Mouse (Mus musculus): Measurements from ENCODE around the gene Fam228a. TPM values are rescaled to one million over a fixed set of nuclear protein-coding genes. Genes with fewer than 3 reads are reported as not detected.
"Not testable (repeated sequence)": the region's sequence is repeated elsewhere in the genome, so short reads cannot be mapped to it uniquely, and the experiment has no call there.

Gene Fam228a
- not detected in 2 replicates for polyA plus RNA-seq (2011; ENCODE audit: insufficient read depth, insufficient read length, low replicate concordance, missing spikeins)

- no peak within 1 kb of the TSS for H3K4me3 ChIP-seq (replicated peaks; ENCODE audit: control insufficient read depth, low read depth, low read length)
- TF ChIP-seq CTCF (IDR thresholded peaks at IDR 0.05; ENCODE audit: control insufficient read depth, insufficient read depth, low read length), result no peak
- TF ChIP-seq POLR2A (IDR thresholded peaks at IDR 0.05; ENCODE audit: borderline replicate concordance, control insufficient read depth, low read depth, low read length), result no peak
- no peak within 1 kb of the TSS for H3K27ac ChIP-seq (ENCODE audit: control insufficient read depth, insufficient read depth, low read depth, low read length, poor library complexity)
- H3K4me1 ChIP-seq (ENCODE audit: control insufficient read depth, insufficient read depth, low read length), result no peaks in the 10 kb centered on the region
- 86% methylated on average over 18 of the region's 18 CpGs for WGBS
Measured at GRCm38 (mm10) chr12:4738031-4738576, at the start of gene Fam228a. TSS of gene Fam228a (minus strand) at chr12:4738430.

GRCm38 (mm10) chr12:4784466-4784865, 46.2 kb upstream of the Fam228a start:
- TF ChIP-seq CTCF (IDR thresholded peaks at IDR 0.05; ENCODE audit: control insufficient read depth, insufficient read depth, low read length) (no peak), POLR2A (IDR thresholded peaks at IDR 0.05; ENCODE audit: borderline replicate concordance, control insufficient read depth, low read depth, low read length) (no peak)
- Histone ChIP-seq H3K4me1 (ENCODE audit: control insufficient read depth, insufficient read depth, low read length) (no peaks in the 10 kb centered on the region), H3K4me3 (replicated peaks; ENCODE audit: control insufficient read depth, low read depth, low read length) (no peak overlapping the region), H3K27ac (ENCODE audit: control insufficient read depth, insufficient read depth, low read depth, low read length, poor library complexity) (no peak overlapping the region)
- WGBS, result 67% methylated on average over 2 of the region's 2 CpGs

GRCm38 (mm10) chr12:4783598-4783997, 45.4 kb upstream of the Fam228a start:
- Histone ChIP-seq H3K27ac (ENCODE audit: control insufficient read depth, insufficient read depth, low read depth, low read length, poor library complexity) (no peak overlapping the region), H3K4me1 (ENCODE audit: control insufficient read depth, insufficient read depth, low read length) (no peaks in the 10 kb centered on the region), H3K4me3 (replicated peaks; ENCODE audit: control insufficient read depth, low read depth, low read length) (no peak overlapping the region)
- TF ChIP-seq POLR2A (IDR thresholded peaks at IDR 0.05; ENCODE audit: borderline replicate concordance, control insufficient read depth, low read depth, low read length) (no peak), CTCF (IDR thresholded peaks at IDR 0.05; ENCODE audit: control insufficient read depth, insufficient read depth, low read length) (no peak)
- 63% methylated on average over 5 of the region's 5 CpGs for WGBS

GRCm38 (mm10) chr12:4781725-4782404, 43.6 kb upstream of the Fam228a start:
- WGBS, result 76% methylated on average over 9 of the region's 9 CpGs
- not testable (repeated sequence) for H3K4me1 ChIP-seq (ENCODE audit: control insufficient read depth, insufficient read depth, low read length)

GRCm38 (mm10) chr12:4781270-4781669, 43.0 kb upstream of the Fam228a start:
- H3K4me1 ChIP-seq (ENCODE audit: control insufficient read depth, insufficient read depth, low read length), result no peaks in the 10 kb centered on the region
- TF ChIP-seq CTCF (IDR thresholded peaks at IDR 0.05; ENCODE audit: control insufficient read depth, insufficient read depth, low read length), result no peak
- no peak for TF ChIP-seq POLR2A (IDR thresholded peaks at IDR 0.05; ENCODE audit: borderline replicate concordance, control insufficient read depth, low read depth, low read length)
- H3K4me3 ChIP-seq (replicated peaks; ENCODE audit: control insufficient read depth, low read depth, low read length), result no peak overlapping the region
- WGBS, result 71% methylated on average over 1 of the region's 1 CpGs
- no peak overlapping the region for H3K27ac ChIP-seq (ENCODE audit: control insufficient read depth, insufficient read depth, low read depth, low read length, poor library complexity)

More at GRCm38 (mm10) chr12:4781725-4782404, 43.6 kb upstream of the Fam228a start:
- not testable (repeated sequence) for H3K27ac ChIP-seq (ENCODE audit: control insufficient read depth, insufficient read depth, low read depth, low read length, poor library complexity); H3K4me3 ChIP-seq (replicated peaks; ENCODE audit: control insufficient read depth, low read depth, low read length)

GRCm38 (mm10) chr12:4780245-4780644, 42.0 kb upstream of the Fam228a start:
- 70% methylated on average over 2 of the region's 2 CpGs for WGBS
- Histone ChIP-seq H3K27ac (ENCODE audit: control insufficient read depth, insufficient read depth, low read depth, low read length, poor library complexity) (no peak overlapping the region), H3K4me1 (ENCODE audit: control insufficient read depth, insufficient read depth, low read length) (no peaks in the 10 kb centered on the region), H3K4me3 (replicated peaks; ENCODE audit: control insufficient read depth, low read depth, low read length) (no peak overlapping the region)
- TF ChIP-seq POLR2A (IDR thresholded peaks at IDR 0.05; ENCODE audit: borderline replicate concordance, control insufficient read depth, low read depth, low read length) (no peak), CTCF (IDR thresholded peaks at IDR 0.05; ENCODE audit: control insufficient read depth, insufficient read depth, low read length) (no peak)

- 82% methylated on average over 6 of the region's 6 CpGs for WGBS
- no peak for TF ChIP-seq POLR2A (IDR thresholded peaks at IDR 0.05; ENCODE audit: borderline replicate concordance, control insufficient read depth, low read depth, low read length)
- no peak for TF ChIP-seq CTCF (IDR thresholded peaks at IDR 0.05; ENCODE audit: control insufficient read depth, insufficient read depth, low read length)
- no peak overlapping the region for H3K4me3 ChIP-seq (replicated peaks; ENCODE audit: control insufficient read depth, low read depth, low read length)
- H3K27ac ChIP-seq (ENCODE audit: control insufficient read depth, insufficient read depth, low read depth, low read length, poor library complexity), result no peak overlapping the region
- no peaks in the 10 kb centered on the region for H3K4me1 ChIP-seq (ENCODE audit: control insufficient read depth, insufficient read depth, low read length)
Measured at GRCm38 (mm10) chr12:4777734-4778133, 39.5 kb upstream of the Fam228a start.

- Histone ChIP-seq H3K27ac (ENCODE audit: control insufficient read depth, insufficient read depth, low read depth, low read length, poor library complexity) (no peak overlapping the region), H3K4me3 (replicated peaks; ENCODE audit: control insufficient read depth, low read depth, low read length) (no peak overlapping the region), H3K4me1 (ENCODE audit: control insufficient read depth, insufficient read depth, low read length) (no peaks in the 10 kb centered on the region)
- WGBS, result 61% methylated on average over 9 of the region's 9 CpGs
- no peak for TF ChIP-seq CTCF (IDR thresholded peaks at IDR 0.05; ENCODE audit: control insufficient read depth, insufficient read depth, low read length)
- TF ChIP-seq POLR2A (IDR thresholded peaks at IDR 0.05; ENCODE audit: borderline replicate concordance, control insufficient read depth, low read depth, low read length), result no peak
Measured at GRCm38 (mm10) chr12:4775588-4775949, 37.3 kb upstream of the Fam228a start.
